Mouse (Mus musculus) MEL (cell line): ENCODE measurements around the gene Pgd. TPM values are rescaled to one million over a fixed set of nuclear protein-coding genes. Genes with fewer than 3 reads are reported as not detected.

ENCODE experiments used
- DNase-seq: peaks from one replicate; pipeline ENCODE4 v3.0.0; 2011; ENCODE audit warnings: low read depth, low spot score
- H3K27ac ChIP-seq: 2 replicates; pipeline ENCODE4 v1.5.1; 2012; ENCODE audit warnings: low read depth, mild to moderate bottlenecking, control low read depth, low read length, moderate library complexity; ENCODE audit not compliant: control insufficient read depth
- H3K27me3 ChIP-seq, 2 experiments: fragments of 150-350 bp in 1 of 2; sonication (generic) in 1 of 2; 2 replicates each; pipeline ENCODE4 v1.6.1; 2012; ENCODE audit warnings: low read length in 2 of 2, mild to moderate bottlenecking in 2 of 2, improper control_type of control experiment in 1 of 2, moderate library complexity in 1 of 2; ENCODE audit not compliant: insufficient read depth in 2 of 2, control insufficient read depth in 1 of 2
- H3K36me3 ChIP-seq, 2 experiments: 2 replicates each; pipeline ENCODE4 v1.6.1; 2012 to 2014; ENCODE audit warnings: low read length in 2 of 2, improper control_type of control experiment in 1 of 2, inconsistent platforms in 1 of 2, mild to moderate bottlenecking in 1 of 2; ENCODE audit not compliant: insufficient read depth in 2 of 2, control insufficient read depth in 1 of 2
- H3K4me1 ChIP-seq, 2 experiments: fragments of 150-350 bp in 1 of 2; sonication (generic) in 1 of 2; 2 replicates each; pipeline ENCODE4 v1.6.1; 2012; ENCODE audit warnings: low read length in 2 of 2, improper control_type of control experiment in 1 of 2, mild to moderate bottlenecking in 1 of 2; ENCODE audit not compliant: insufficient read depth in 2 of 2, control insufficient read depth in 1 of 2
- H3K4me3 ChIP-seq, 2 experiments: fragments of 150-350 bp in 1 of 2; sonication (generic) in 1 of 2; 2 replicates each; pipeline ENCODE4 v1.5.1; 2012; ENCODE audit warnings: low read depth in 2 of 2, low read length in 2 of 2, mild to moderate bottlenecking in 2 of 2, moderate library complexity in 2 of 2, control low read depth in 1 of 2, improper control_type of control experiment in 1 of 2; ENCODE audit not compliant: control insufficient read depth in 1 of 2, insufficient read depth in 1 of 2
- H3K79me2 ChIP-seq: 2 replicates; pipeline ENCODE4 v1.6.1; 2012; ENCODE audit warnings: mild to moderate bottlenecking, low read length, moderate library complexity; ENCODE audit not compliant: control insufficient read depth, poor library complexity, insufficient read depth
- H3K9ac ChIP-seq: 2 replicates; pipeline ENCODE4 v1.6.1; 2012; ENCODE audit warnings: low read depth, mild to moderate bottlenecking, control low read depth, low read length, moderate library complexity; ENCODE audit not compliant: control insufficient read depth, poor library complexity, severe bottlenecking
- H3K9me3 ChIP-seq: fragments of 150-350 bp; sonication (generic); replicated peaks from 2 replicates; pipeline ENCODE4 v1.6.1; 2012; ENCODE audit warnings: mild to moderate bottlenecking, low read length, improper control_type of control experiment, moderate library complexity; ENCODE audit not compliant: insufficient read depth
- CTCF ChIP-seq, 3 experiments: IDR thresholded peaks in 2 of 3; conservative IDR thresholded peaks in 1 of 3; 2 replicates each; pipeline ENCODE4 v1.5.1; 2011 to 2012; ENCODE audit warnings: low read length in 3 of 3, low read depth in 2 of 3, mild to moderate bottlenecking in 2 of 3, improper control_type of control experiment in 1 of 3, inconsistent platforms in 1 of 3, mixed read lengths in 1 of 3, moderate library complexity in 1 of 3; ENCODE audit not compliant: control insufficient read depth in 1 of 3, insufficient read depth in 1 of 3, poor library complexity in 1 of 3, severe bottlenecking in 1 of 3
- E2F4 ChIP-seq: IDR thresholded peaks from 2 replicates; pipeline ENCODE4 v1.6.1; 2011; ENCODE audit warnings: low read depth, low read length, improper control_type of control experiment, borderline replicate concordance
- ELF1 ChIP-seq: IDR thresholded peaks from 2 replicates; pipeline ENCODE4 v1.6.1; 2014; ENCODE audit warnings: low read depth, mild to moderate bottlenecking, inconsistent platforms, low read length, improper control_type of control experiment, moderate library complexity
- ETS1 ChIP-seq: IDR thresholded peaks from 2 replicates; pipeline ENCODE4 v1.6.1; 2012; ENCODE audit warnings: low read depth, mild to moderate bottlenecking, inconsistent platforms, low read length, improper control_type of control experiment, moderate library complexity
- GATA1 ChIP-seq: IDR thresholded peaks from 2 replicates; pipeline ENCODE4 v1.6.1; 2011; ENCODE audit warnings: low read depth, low read length, improper control_type of control experiment
- HCFC1 ChIP-seq: IDR thresholded peaks from 2 replicates; pipeline ENCODE4 v1.6.1; 2012; ENCODE audit warnings: low read depth, mild to moderate bottlenecking, inconsistent platforms, low read length, improper control_type of control experiment, moderate library complexity
- JUND ChIP-seq: IDR thresholded peaks from 2 replicates; pipeline ENCODE4 v1.6.1; 2011; ENCODE audit warnings: low read depth, mild to moderate bottlenecking, improper control_type of control experiment, low read length
- KAT2A ChIP-seq: conservative IDR thresholded peaks from 2 replicates; pipeline ENCODE4 v1.6.1; 2012; ENCODE audit warnings: low read depth, low read length, improper control_type of control experiment, inconsistent platforms
- MAX ChIP-seq: IDR thresholded peaks from 2 replicates; pipeline ENCODE4 v1.6.1; 2011; ENCODE audit warnings: low read length, improper control_type of control experiment
- MAZ ChIP-seq: IDR thresholded peaks from 2 replicates; pipeline ENCODE4 v1.6.1; 2012; ENCODE audit warnings: low read depth, mild to moderate bottlenecking, inconsistent platforms, low read length, improper control_type of control experiment
- MEF2A ChIP-seq: IDR thresholded peaks from 2 replicates; pipeline ENCODE4 v1.6.1; 2014; ENCODE audit warnings: low read depth, mild to moderate bottlenecking, inconsistent platforms, low read length, improper control_type of control experiment; ENCODE audit not compliant: poor library complexity, insufficient replicate concordance, severe bottlenecking; ENCODE audit errors: extremely low read depth
- MXI1 ChIP-seq: IDR thresholded peaks from 2 replicates; pipeline ENCODE4 v1.6.1; 2011; ENCODE audit warnings: mild to moderate bottlenecking, low read depth, low read length, improper control_type of control experiment
- MYC ChIP-seq: IDR thresholded peaks from 2 replicates; pipeline ENCODE4 v1.6.1; 2011; ENCODE audit warnings: low read depth, mild to moderate bottlenecking, low read length, improper control_type of control experiment, moderate library complexity
- NELFE ChIP-seq: IDR thresholded peaks from 2 replicates; pipeline ENCODE4 v1.6.1; 2011; ENCODE audit warnings: low read depth, low read length, improper control_type of control experiment
- NRF1 ChIP-seq: IDR thresholded peaks from 2 replicates; pipeline ENCODE4 v1.6.1; 2014; ENCODE audit warnings: low read depth, mild to moderate bottlenecking, inconsistent platforms, low read length, improper control_type of control experiment, moderate library complexity; ENCODE audit not compliant: poor library complexity, insufficient read depth, severe bottlenecking
- POLR2AphosphoS2 ChIP-seq: IDR thresholded peaks from 2 replicates; pipeline ENCODE4 v1.6.1; 2011; ENCODE audit warnings: low read length, improper control_type of control experiment
- RAD21 ChIP-seq: IDR thresholded peaks from 2 replicates; pipeline ENCODE4 v1.6.1; 2011; ENCODE audit warnings: mild to moderate bottlenecking, low read depth, low read length, improper control_type of control experiment
- RCOR1 ChIP-seq: IDR thresholded peaks from 2 replicates; pipeline ENCODE4 v1.6.1; 2012; ENCODE audit warnings: low read depth, mild to moderate bottlenecking, inconsistent platforms, low read length, improper control_type of control experiment
- SIN3A ChIP-seq: IDR thresholded peaks from 2 replicates; pipeline ENCODE4 v1.6.1; 2012; ENCODE audit warnings: low read length, improper control_type of control experiment, inconsistent platforms
- SMC3 ChIP-seq: IDR thresholded peaks from 2 replicates; pipeline ENCODE4 v1.6.1; 2011; ENCODE audit warnings: low read depth, low read length, improper control_type of control experiment
- TAL1 ChIP-seq: IDR thresholded peaks from 2 replicates; pipeline ENCODE4 v1.6.1; 2012; ENCODE audit warnings: mild to moderate bottlenecking, inconsistent platforms, low read length, moderate library complexity, mixed read lengths
- ZC3H11A ChIP-seq: IDR thresholded peaks from 2 replicates; pipeline ENCODE4 v1.6.1; 2012; ENCODE audit warnings: low read depth, mild to moderate bottlenecking, inconsistent platforms, low read length, improper control_type of control experiment
- ZNF384 ChIP-seq: IDR thresholded peaks from 2 replicates; pipeline ENCODE4 v1.6.1; 2012; ENCODE audit warnings: low read depth, mild to moderate bottlenecking, inconsistent platforms, low read length, improper control_type of control experiment
- polyA plus RNA-seq, 2 experiments: library from polyadenylated mRNA; stranded (reverse) in 1 of 2; unstranded in 1 of 2; fragments of >175 nt in 1 of 2; fragments of >200 nt in 1 of 2; gene quantifications; 2 replicates each; pipeline versions ENCODE4 v1.2.1 to v1.2.4; 2012; ENCODE audit warnings: low replicate concordance in 2 of 2, low read depth in 1 of 2; ENCODE audit not compliant: insufficient read length in 2 of 2, insufficient read depth in 1 of 2, missing spikeins in 1 of 2
- total RNA-seq: library from RNA; depleted of rRNA; stranded (reverse); fragments of 300-350 nt; gene quantifications from 2 replicates; pipeline ENCODE4 v1.2.3, GENCODE M21; 2012

Gene Pgd
- total and polyA plus RNA-seq, 3 experiments, result 116 to 219 TPM; not detected in 1

DNA sequence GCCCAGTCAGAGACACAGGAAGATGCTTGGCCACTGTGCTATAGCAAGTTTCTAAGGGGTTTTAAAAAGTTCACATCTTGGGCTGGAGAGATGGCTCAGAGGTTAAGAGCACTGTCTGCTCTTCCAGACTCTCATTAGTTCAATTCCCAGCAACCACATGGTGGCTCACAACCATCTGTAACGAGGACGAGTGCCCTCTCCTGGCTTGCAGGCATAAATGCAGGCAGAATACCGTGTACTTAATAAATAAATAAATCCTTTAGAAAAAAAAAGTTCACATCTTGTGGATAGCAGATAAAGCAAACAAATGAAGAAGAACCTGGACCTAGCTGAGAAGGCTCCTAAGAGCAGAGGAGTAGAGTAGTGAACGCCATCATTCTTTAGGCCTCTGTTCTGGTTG is 16.2 kb upstream of the Pgd start:
- H3K9ac ChIP-seq, result no peak overlapping the region
- no peak overlapping the region for H3K4me3 ChIP-seq
- DNase-seq, result peak; percentile 79
- H3K79me2 ChIP-seq, result no peaks in the 10 kb centered on the region
- no peaks in the 10 kb centered on the region for H3K4me1 ChIP-seq
- no peaks in the 10 kb centered on the region for H3K27me3 ChIP-seq
- H3K9me3 ChIP-seq, result no peaks in the 10 kb centered on the region
- no peak overlapping the region for H3K27ac ChIP-seq
- no peaks in the 10 kb centered on the region for H3K36me3 ChIP-seq
- TF ChIP-seq RAD21 (peak; percentile 53), ELF1 (no peak), TAL1 (no peak), NELFE (no peak), JUND (no peak), NRF1 (no peak), MAX (0 out of 2 replicates have a peak, but pooled peaks have one; percentile 25), CTCF (IDR thresholded peaks at IDR 0.05 in 2 of 3, conservative IDR thresholded peaks at IDR 0.05 in 1 of 3; ENCODE audit: control insufficient read depth in 1 of 3, insufficient read depth in 1 of 3, low read depth in 2 of 3, low read length in 3 of 3, poor library complexity in 1 of 3, severe bottlenecking in 1 of 3) (peak; percentile 53 to 87 (median 63)), ZC3H11A (peak; percentile 55), HCFC1 (no peak), KAT2A (no peak), RCOR1 (no peak), ETS1 (no peak), GATA1 (no peak), MAZ (no peak), SIN3A (0 out of 2 replicates have a peak, but pooled peaks have one; percentile 24), ZNF384 (peak; percentile 84), SMC3 (peak; percentile 85), MYC (peak; percentile 94)

DNA sequence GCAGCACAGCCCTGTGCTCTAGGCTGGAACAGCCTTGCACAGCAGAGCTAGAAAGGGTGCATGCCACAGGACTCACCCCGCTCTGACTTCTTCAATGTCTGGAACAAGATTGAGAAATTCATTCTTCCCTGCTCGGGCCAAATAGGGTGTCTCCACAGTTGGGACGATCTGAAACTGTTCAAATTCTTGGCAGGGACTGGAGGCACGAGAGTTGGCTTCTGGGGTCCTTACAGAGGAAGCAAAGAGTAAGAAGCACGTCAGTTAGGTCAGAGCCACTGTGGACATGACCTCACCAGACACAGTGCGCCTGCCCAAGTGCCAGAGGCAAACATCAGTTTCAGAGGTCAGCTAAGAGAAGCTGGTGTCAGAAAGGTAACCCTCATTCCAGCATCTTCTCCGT is 15.6 kb upstream of the Pgd start:
- TF ChIP-seq MEF2A, result no peak
- TF ChIP-seq POLR2AphosphoS2, result no peak
- no peak for TF ChIP-seq E2F4
- TF ChIP-seq MXI1, result no peak
- Histone ChIP-seq H3K4me3 (no peak overlapping the region), H3K9me3 (no peaks in the 10 kb centered on the region), H3K4me1 (no peaks in the 10 kb centered on the region), H3K79me2 (no peaks in the 10 kb centered on the region), H3K27me3 (no peaks in the 10 kb centered on the region), H3K9ac (no peak overlapping the region), H3K27ac (no peak overlapping the region), H3K36me3 (no peaks in the 10 kb centered on the region)
- no peak for DNase-seq
